ENCODE assay signal across 10 mouse cellular contexts in the genomic region with DNA sequence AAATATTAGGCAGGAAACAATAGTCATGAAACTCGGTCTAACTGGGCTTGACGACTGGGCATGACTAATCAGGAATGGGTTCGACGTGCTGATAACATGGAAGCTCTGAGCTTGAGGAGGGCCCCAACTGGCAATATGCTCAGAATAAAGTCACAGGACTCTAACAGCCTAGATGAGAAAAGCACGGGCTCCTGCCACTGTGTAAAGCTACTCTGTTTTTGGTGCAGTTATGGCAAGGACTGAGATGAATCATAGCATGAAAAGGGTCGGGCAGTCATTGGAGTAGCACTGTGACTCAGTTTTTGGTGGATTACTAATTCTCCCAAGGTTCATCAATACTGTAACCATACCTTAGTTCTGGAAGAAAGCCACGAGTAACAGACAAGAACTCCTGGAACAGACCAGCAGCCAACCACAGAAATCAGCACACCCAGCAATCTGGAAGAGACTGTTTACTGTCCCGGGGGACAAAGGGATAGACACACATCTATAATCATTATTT. TPM values are rescaled to one million over a fixed set of nuclear protein-coding genes. Genes with fewer than 3 reads are reported as not detected.
A peak's percentile ranks its signal among the peaks of the same experiment; 100 is the strongest.
DNase-seq lines count a peak whose midpoint lies in the region; ATAC-seq lines count a peak whose summit lies in the region.
"Had no signal": no experiment of that assay in that cellular context is flagged by ENCODE, and none has a peak within 500 bp of the region (broad histone marks: within the 10 kb centered on the region; RNA-seq: fewer than 3 reads in every experiment).

No protein-coding gene starts in this region.

- no peak for DNase-seq in midbrain, embryonic 10.5 days (ENCODE audit: low spot score)
- DNase-seq in brain, adult 2 months (ENCODE audit: low read depth, low spot score): peak; percentile 15
- no peak for DNase-seq in cerebellum, postnatal 36 days
- no peak for DNase-seq in heart, embryonic 10.5 days (ENCODE audit: low spot score)
- DNase-seq in T-cell, adult 2 months (ENCODE audit: low spot score): no peak
- DNase-seq: cerebellum, postnatal 25 days; kidney, postnatal 14 days had no signal

- WGBS in midbrain, embryonic 12.5 days: 78% methylated on average over 8 of the region's 8 CpGs
- 86% methylated on average over 8 of the region's 8 CpGs for WGBS in midbrain, embryonic 10.5 days
- 33% methylated on average over 8 of the region's 8 CpGs for WGBS in liver, embryonic 16.5 days (ENCODE audit: insufficient replicate concordance)
- WGBS in heart, embryonic 10.5 days: 71% methylated on average over 8 of the region's 8 CpGs

- H3K27me3 ChIP-seq in midbrain, embryonic 12.5 days: no peaks in the 10 kb centered on the region
- no peaks in the 10 kb centered on the region for H3K27me3 ChIP-seq in midbrain, embryonic 10.5 days (ENCODE audit: low read depth, poor library complexity, severe bottlenecking)
- no peaks in the 10 kb centered on the region for H3K27me3 ChIP-seq in liver, embryonic 16.5 days (ENCODE audit: control insufficient read depth, insufficient read depth, low read depth, low read length)
- no peaks in the 10 kb centered on the region for H3K27me3 ChIP-seq in heart, embryonic 10.5 days (ENCODE audit: insufficient read depth, poor library complexity, severe bottlenecking)

- H3K4me2 ChIP-seq in midbrain, embryonic 12.5 days (replicated peaks): no peak overlapping the region
- no peak overlapping the region for H3K4me2 ChIP-seq in liver, embryonic 16.5 days (ENCODE audit: low read depth, low read length)

- H3K36me3 ChIP-seq in midbrain, embryonic 12.5 days: no peaks in the 10 kb centered on the region
- H3K36me3 ChIP-seq in midbrain, embryonic 10.5 days: no peaks in the 10 kb centered on the region
- no peaks in the 10 kb centered on the region for H3K36me3 ChIP-seq in liver, embryonic 16.5 days (ENCODE audit: control insufficient read depth, insufficient read depth)
- H3K36me3 ChIP-seq in heart, embryonic 10.5 days: no peaks in the 10 kb centered on the region

- peak; percentile 23; the same call in 1 of the 2 replicates for ATAC-seq in midbrain, embryonic 12.5 days (ENCODE audit: low FRiP score, low read depth)
- no peak for ATAC-seq in liver, embryonic 16.5 days (ENCODE audit: low read depth)

- no peak overlapping the region for H3K27ac ChIP-seq in midbrain, embryonic 12.5 days (replicated peaks)
- H3K27ac ChIP-seq in midbrain, embryonic 10.5 days (replicated peaks): no peak overlapping the region
- peak overlapping the region; percentile 74 for H3K27ac ChIP-seq in liver, embryonic 16.5 days (ENCODE audit: low read length)
- no peak overlapping the region for H3K27ac ChIP-seq in heart, embryonic 10.5 days

- H3K9me3 ChIP-seq in midbrain, embryonic 12.5 days: no peaks in the 10 kb centered on the region
- H3K9me3 ChIP-seq in midbrain, embryonic 10.5 days (replicated peaks): no peaks in the 10 kb centered on the region
- no peaks in the 10 kb centered on the region for H3K9me3 ChIP-seq in liver, embryonic 16.5 days (replicated peaks; ENCODE audit: control insufficient read depth, low read length)
- no peaks in the 10 kb centered on the region for H3K9me3 ChIP-seq in heart, embryonic 10.5 days

- no peak overlapping the region for H3K9ac ChIP-seq in midbrain, embryonic 12.5 days (replicated peaks)
- H3K9ac ChIP-seq in liver, embryonic 16.5 days (ENCODE audit: low read depth, low read length): no peak overlapping the region

- H3K4me1 ChIP-seq in midbrain, embryonic 12.5 days: no peaks in the 10 kb centered on the region
- H3K4me1 ChIP-seq in midbrain, embryonic 10.5 days: no peaks in the 10 kb centered on the region
- no peaks in the 10 kb centered on the region for H3K4me1 ChIP-seq in liver, embryonic 16.5 days (ENCODE audit: control insufficient read depth, low read depth, low read length)
- H3K4me1 ChIP-seq in heart, embryonic 10.5 days: no peaks in the 10 kb centered on the region

- no peak overlapping the region for H3K4me3 ChIP-seq in midbrain, embryonic 12.5 days
- no peak overlapping the region for H3K4me3 ChIP-seq in midbrain, embryonic 10.5 days
- no peak overlapping the region for H3K4me3 ChIP-seq in liver, embryonic 16.5 days (ENCODE audit: low read depth, low read length)
- H3K4me3 ChIP-seq in heart, embryonic 10.5 days: no peak overlapping the region
- H3K4me3 ChIP-seq: erythroblast, embryonic 14.5 days had no signal

RNA-seq across cellular contexts. Expression of a gene that starts 39.9 kb away (rescaled TPM):
- polyA plus RNA-seq in midbrain, embryonic 12.5 days (2016; fragmentation: Nextera tagmentation; extraction: Ambion mirVana): 5.3 and 5.9 TPM in 2 replicates
- polyA plus RNA-seq in midbrain, embryonic 10.5 days (2016; fragmentation: Nextera tagmentation; extraction: Ambion mirVana): 2.4 and 3.0 TPM in 2 replicates
- 4.7 and 5.7 TPM in 2 replicates for polyA plus RNA-seq in liver, embryonic 16.5 days (2015; fragmentation: Nextera tagmentation; extraction: Ambion mirVana)
- polyA plus RNA-seq in heart, embryonic 10.5 days (2016; fragmentation: Nextera tagmentation; extraction: Ambion mirVana): 1.4 and 2.6 TPM in 2 replicates
